Mouse (Mus musculus): ENCODE measurements around the gene Dscaml1.
A peak's percentile ranks its signal among the peaks of the same experiment; 100 is the strongest.

Dscaml1 gene

GRCm38 (mm10) chr9:45572787-45573492, 146.5 kb downstream of the Dscaml1 start:
- Histone ChIP-seq H3K36me3 (ENCODE audit: control insufficient read depth, insufficient read depth, low read length, poor library complexity, severe bottlenecking) (no peaks in the 10 kb centered on the region), H3K27me3 (ENCODE audit: control insufficient read depth, insufficient read depth, low read length, poor library complexity, severe bottlenecking) (no peaks in the 10 kb centered on the region)
- DNase-seq (ENCODE audit: low read depth, low spot score): no peak

GRCm38 (mm10) chr9:45573493-45573815, 147.0 kb downstream of the Dscaml1 start:
- DNase-seq (ENCODE audit: low read depth, low spot score): no peak
- H3K27me3 ChIP-seq (ENCODE audit: control insufficient read depth, insufficient read depth, low read length, poor library complexity, severe bottlenecking): no peaks in the 10 kb centered on the region
- H3K36me3 ChIP-seq (ENCODE audit: control insufficient read depth, insufficient read depth, low read length, poor library complexity, severe bottlenecking): no peaks in the 10 kb centered on the region

DNA sequence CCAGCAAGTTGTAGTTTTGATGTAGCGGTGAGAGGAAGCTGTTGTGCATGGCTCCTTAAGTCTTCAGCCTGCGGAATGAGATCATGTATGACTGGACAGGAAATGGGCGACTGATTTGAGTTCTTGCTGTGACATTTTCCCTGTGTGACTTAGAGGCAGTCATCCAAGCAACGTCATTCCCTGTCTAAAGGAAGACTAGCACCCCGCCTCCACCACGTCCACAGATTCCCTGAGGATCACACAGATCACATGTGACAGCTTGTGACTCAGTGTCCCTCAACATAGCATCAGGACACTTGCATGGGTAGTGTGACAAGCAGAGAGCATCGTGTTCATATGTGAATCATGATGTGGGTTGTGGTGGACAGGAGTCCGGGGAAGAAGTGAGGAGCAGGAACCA, 147.6 kb downstream of the Dscaml1 start:
- Histone ChIP-seq H3K36me3 (ENCODE audit: control insufficient read depth, insufficient read depth, low read length, poor library complexity, severe bottlenecking) (no peaks in the 10 kb centered on the region), H3K27me3 (ENCODE audit: control insufficient read depth, insufficient read depth, low read length, poor library complexity, severe bottlenecking) (no peaks in the 10 kb centered on the region)
- no peak for DNase-seq (ENCODE audit: low read depth, low spot score)

GRCm38 (mm10) chr9:45580069-45580795, 153.8 kb downstream of the Dscaml1 start:
- H3K27me3 ChIP-seq (ENCODE audit: control insufficient read depth, insufficient read depth, low read length, poor library complexity, severe bottlenecking): no peaks in the 10 kb centered on the region
- no peaks in the 10 kb centered on the region for H3K36me3 ChIP-seq (ENCODE audit: control insufficient read depth, insufficient read depth, low read length, poor library complexity, severe bottlenecking)
- no peak for DNase-seq (ENCODE audit: low read depth, low spot score)

DNA sequence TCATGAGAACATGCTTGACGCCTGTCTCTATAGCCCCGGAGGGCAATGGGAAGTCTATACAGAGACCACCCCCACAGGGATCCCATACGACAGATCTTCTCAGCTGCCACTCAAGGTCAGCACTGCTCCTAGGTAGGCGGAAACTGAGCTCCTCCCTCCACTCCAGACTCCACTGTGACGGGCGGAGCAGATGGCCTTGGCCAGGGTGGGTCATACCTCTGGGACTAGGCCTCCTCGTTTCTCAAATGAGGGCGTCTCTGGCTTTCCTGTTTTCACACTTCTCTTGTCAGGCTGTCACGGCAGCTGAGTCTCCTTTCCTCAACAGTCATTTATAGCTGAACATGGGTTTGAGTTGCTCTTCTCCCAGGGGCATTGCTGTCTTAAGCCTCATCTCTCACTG, 160.0 kb downstream of the Dscaml1 start:
- H3K36me3 ChIP-seq (ENCODE audit: control insufficient read depth, insufficient read depth, low read length, poor library complexity, severe bottlenecking): no peaks in the 10 kb centered on the region
- DNase-seq (ENCODE audit: low read depth, low spot score): no peak
- no peaks in the 10 kb centered on the region for H3K27me3 ChIP-seq (ENCODE audit: control insufficient read depth, insufficient read depth, low read length, poor library complexity, severe bottlenecking)

DNA sequence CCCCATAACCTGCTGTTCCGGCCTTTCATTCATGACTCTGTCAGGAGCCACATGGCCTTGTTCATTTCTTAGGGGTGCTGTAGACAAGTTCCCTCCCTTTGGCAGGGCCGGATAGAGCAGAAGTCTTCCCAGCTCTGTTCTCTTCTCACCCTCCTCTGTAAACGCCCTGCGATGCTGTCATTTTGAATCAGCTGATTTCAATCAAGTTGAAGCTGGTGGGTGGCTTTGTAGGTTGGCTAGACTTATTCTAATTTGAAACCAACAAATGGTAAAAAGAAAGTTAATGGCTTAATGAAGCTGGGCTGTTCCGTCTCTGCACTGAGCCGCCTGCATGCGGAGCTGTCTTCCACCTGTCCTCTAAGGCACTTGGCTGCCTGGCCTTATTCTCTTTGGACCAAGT, 161.3 kb downstream of the Dscaml1 start:
- no peak for DNase-seq (ENCODE audit: low read depth, low spot score)
- Histone ChIP-seq H3K27me3 (ENCODE audit: control insufficient read depth, insufficient read depth, low read length, poor library complexity, severe bottlenecking) (no peaks in the 10 kb centered on the region), H3K36me3 (ENCODE audit: control insufficient read depth, insufficient read depth, low read length, poor library complexity, severe bottlenecking) (no peaks in the 10 kb centered on the region)

- DNase-seq (ENCODE audit: low read depth, low spot score): peak; percentile 61
- Histone ChIP-seq H3K27me3 (ENCODE audit: control insufficient read depth, insufficient read depth, low read length, poor library complexity, severe bottlenecking) (no peaks in the 10 kb centered on the region), H3K36me3 (ENCODE audit: control insufficient read depth, insufficient read depth, low read length, poor library complexity, severe bottlenecking) (no peaks in the 10 kb centered on the region)
These were observed 163.4 kb downstream of the Dscaml1 start for GRCm38 (mm10) chr9:45589867-45590266.

GRCm38 (mm10) chr9:45591061-45591460, 164.6 kb downstream of the Dscaml1 start:
- H3K36me3 ChIP-seq (ENCODE audit: control insufficient read depth, insufficient read depth, low read length, poor library complexity, severe bottlenecking): no peaks in the 10 kb centered on the region
- H3K27me3 ChIP-seq (ENCODE audit: control insufficient read depth, insufficient read depth, low read length, poor library complexity, severe bottlenecking): no peaks in the 10 kb centered on the region
- DNase-seq (ENCODE audit: low read depth, low spot score): no peak

DNA sequence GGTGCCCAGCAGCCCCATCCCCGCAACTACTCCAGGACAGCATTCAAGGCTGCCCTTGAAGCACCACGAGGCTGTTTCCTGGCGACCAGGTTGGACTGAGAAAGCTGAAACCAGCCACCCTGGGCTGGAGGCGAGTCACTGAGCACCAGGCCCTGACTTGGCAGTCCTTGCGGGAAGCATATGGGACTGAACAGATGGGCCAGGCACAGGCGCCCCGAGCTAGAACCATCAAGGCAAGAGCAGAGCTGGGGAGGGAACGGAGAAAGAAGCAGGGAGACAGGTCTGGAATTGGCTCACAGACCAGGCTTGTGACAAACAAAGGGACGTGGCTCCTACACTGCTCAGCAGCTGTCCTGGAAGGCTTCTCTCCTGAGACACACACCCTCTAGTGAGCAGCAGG, 165.9 kb downstream of the Dscaml1 start:
- Histone ChIP-seq H3K36me3 (ENCODE audit: control insufficient read depth, insufficient read depth, low read length, poor library complexity, severe bottlenecking) (no peaks in the 10 kb centered on the region), H3K27me3 (ENCODE audit: control insufficient read depth, insufficient read depth, low read length, poor library complexity, severe bottlenecking) (no peaks in the 10 kb centered on the region)
- DNase-seq (ENCODE audit: low read depth, low spot score): no peak

GRCm38 (mm10) chr9:45598117-45598516, 171.7 kb downstream of the Dscaml1 start:
- no peaks in the 10 kb centered on the region for H3K36me3 ChIP-seq (ENCODE audit: control insufficient read depth, insufficient read depth, low read length, poor library complexity, severe bottlenecking)
- no peak for DNase-seq (ENCODE audit: low read depth, low spot score)
- H3K27me3 ChIP-seq (ENCODE audit: control insufficient read depth, insufficient read depth, low read length, poor library complexity, severe bottlenecking): no peaks in the 10 kb centered on the region

- Histone ChIP-seq H3K27me3 (ENCODE audit: control insufficient read depth, insufficient read depth, low read length, poor library complexity, severe bottlenecking) (no peaks in the 10 kb centered on the region), H3K36me3 (ENCODE audit: control insufficient read depth, insufficient read depth, low read length, poor library complexity, severe bottlenecking) (no peaks in the 10 kb centered on the region)
- DNase-seq (ENCODE audit: low read depth, low spot score): no peak
These were observed 172.9 kb downstream of the Dscaml1 start for GRCm38 (mm10) chr9:45599377-45599776.

DNA sequence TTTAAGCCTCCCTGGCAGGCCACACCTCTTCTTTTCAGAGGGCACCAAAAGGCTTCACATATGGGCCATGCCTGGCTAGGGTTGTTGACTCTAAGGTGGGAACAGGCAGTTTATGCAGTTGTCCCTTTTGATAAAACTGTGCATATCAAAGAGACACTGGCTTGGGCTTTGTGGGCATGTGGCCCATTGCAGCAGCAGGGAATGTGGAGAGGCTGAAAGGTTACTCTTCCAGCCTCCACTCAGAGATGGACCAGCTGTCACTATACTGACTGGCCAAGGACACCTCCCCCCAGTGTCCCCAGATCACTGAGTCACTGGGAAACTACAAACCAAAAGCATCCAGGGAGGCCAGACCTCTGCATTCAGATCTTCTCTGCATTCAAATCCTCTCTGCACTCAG, 180.9 kb downstream of the Dscaml1 start:
- no peaks in the 10 kb centered on the region for H3K36me3 ChIP-seq (ENCODE audit: control insufficient read depth, insufficient read depth, low read length, poor library complexity, severe bottlenecking)
- DNase-seq (ENCODE audit: low read depth, low spot score): no peak
- H3K27me3 ChIP-seq (ENCODE audit: control insufficient read depth, insufficient read depth, low read length, poor library complexity, severe bottlenecking): no peaks in the 10 kb centered on the region

GRCm38 (mm10) chr9:45608097-45609031, 181.9 kb downstream of the Dscaml1 start:
- Histone ChIP-seq H3K36me3 (ENCODE audit: control insufficient read depth, insufficient read depth, low read length, poor library complexity, severe bottlenecking) (no peaks in the 10 kb centered on the region), H3K27me3 (ENCODE audit: control insufficient read depth, insufficient read depth, low read length, poor library complexity, severe bottlenecking) (no peaks in the 10 kb centered on the region)
- DNase-seq (ENCODE audit: low read depth, low spot score): no peak

GRCm38 (mm10) chr9:45610336-45611060, 184.1 kb downstream of the Dscaml1 start:
- H3K27me3 ChIP-seq (ENCODE audit: control insufficient read depth, insufficient read depth, low read length, poor library complexity, severe bottlenecking): no peaks in the 10 kb centered on the region
- no peak for DNase-seq (ENCODE audit: low read depth, low spot score)

More at GRCm38 (mm10) chr9:45610336-45611060, 184.1 kb downstream of the Dscaml1 start:
- no peaks in the 10 kb centered on the region for H3K36me3 ChIP-seq (ENCODE audit: control insufficient read depth, insufficient read depth, low read length, poor library complexity, severe bottlenecking)
